Mouse (Mus musculus) cerebellum, adult 11-12 months (tissue): ENCODE measurements around the gene Mocs1.
"Not testable (repeated sequence)": the region's sequence is repeated elsewhere in the genome, so short reads cannot be mapped to it uniquely, and the experiment has no call there.

Experiments used
- DNase-seq: peaks from one replicate; pipeline ENCODE4 v3.0.0; 2022

Gene Mocs1

DNA sequence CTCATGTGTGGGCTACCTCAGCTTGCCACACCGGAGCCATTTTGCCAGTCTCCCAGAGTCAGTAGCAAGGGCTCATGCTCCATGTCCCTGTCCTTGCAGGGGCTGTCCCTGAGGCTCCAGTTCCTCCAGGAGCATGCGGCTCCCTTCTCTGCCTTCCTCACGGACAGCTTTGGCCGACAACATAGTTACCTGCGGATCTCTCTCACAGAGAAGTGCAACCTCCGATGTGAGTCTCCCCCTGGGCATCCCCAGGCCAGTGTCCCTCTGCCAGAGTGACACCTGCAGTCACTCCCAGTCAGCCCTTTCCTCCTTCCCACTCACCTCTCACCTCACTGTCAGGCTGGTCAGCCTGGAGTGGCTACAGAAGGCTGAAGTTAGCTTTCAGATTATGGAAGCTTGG, 4.9 kb downstream of the Mocs1 start:
- DNase-seq: no peak

DNA sequence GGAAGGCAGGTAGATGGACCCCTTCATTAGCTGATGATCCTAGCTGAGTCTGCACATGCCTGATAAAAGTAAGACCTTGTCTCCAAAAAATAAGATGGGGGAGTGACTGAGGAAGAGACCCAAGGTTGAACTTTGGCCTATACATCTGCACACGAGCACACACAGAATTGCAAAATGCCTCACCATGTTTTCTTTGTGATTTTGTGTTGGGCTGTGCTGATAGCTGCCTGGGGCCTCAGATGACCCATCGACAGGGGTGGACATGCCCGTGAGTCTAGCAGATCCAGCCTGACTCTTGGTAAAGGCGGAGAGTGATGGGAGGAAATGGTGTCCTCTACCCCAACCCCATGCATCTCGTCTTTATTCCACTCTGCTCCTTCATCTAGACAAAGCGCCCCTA, 6.1 kb downstream of the Mocs1 start:
- DNase-seq: no peak

DNA sequence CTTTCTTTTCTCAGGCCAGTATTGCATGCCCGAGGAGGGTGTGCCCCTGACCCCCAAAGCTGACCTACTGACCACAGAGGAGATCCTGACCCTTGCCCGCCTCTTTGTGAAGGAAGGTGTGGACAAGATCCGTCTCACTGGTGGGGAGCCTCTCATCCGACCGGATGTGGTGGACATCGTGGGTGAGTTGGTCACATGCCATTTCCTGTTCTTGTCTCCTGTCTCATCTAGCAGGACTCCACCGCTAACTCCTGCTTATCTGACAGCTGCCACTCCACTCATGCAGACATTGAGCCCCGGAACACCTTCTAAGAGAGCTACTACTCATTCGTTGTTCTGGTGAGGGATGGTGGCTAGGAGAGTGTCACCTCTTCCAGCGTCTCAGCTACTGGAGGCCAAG, 6.9 kb downstream of the Mocs1 start:
- DNase-seq: no peak

DNA sequence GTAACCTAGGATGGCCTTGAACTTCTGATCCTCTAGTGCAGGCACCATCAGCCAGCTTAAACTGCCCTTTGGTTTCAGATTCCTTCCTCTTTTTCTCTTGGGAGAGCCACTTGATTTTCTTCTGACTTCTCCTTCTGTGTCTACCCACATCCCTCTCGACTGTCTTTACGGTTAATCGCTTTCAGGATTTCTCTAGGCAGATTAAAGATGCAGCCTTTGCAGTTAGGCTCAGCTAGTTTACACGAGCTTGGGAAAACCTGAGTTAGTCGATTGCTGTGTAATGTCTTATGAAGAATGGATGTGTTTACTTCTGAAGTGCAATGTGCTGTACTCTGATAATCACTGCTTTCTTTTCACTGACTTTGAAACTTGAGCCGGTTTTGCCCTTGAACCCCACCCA, 8.5 kb downstream of the Mocs1 start:
- DNase-seq: no peak

DNA sequence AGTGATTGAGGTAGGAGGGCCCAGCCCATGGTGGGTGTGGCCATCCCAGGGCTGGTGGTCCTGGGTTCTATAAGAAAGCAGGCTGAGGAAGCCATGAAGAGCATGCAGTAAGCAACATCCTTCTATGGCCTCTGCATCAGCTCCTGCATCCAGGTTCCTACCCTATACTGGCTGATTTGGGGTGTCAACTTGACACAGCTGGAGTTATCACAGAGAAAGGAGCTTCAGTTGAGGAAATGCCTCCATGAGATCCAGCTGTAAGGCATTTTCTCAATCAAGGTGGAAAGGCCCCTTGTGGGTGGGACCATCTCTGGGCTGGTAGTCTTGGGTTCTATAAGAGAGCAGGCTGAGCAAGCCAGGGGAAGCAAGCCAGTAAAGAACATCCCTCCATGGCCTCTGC, 9.1 kb downstream of the Mocs1 start:
- not testable (repeated sequence) for DNase-seq

GRCm38 (mm10) chr17:49438822-49439574, 10.8 kb downstream of the Mocs1 start:
- DNase-seq: peak; percentile 2

DNA sequence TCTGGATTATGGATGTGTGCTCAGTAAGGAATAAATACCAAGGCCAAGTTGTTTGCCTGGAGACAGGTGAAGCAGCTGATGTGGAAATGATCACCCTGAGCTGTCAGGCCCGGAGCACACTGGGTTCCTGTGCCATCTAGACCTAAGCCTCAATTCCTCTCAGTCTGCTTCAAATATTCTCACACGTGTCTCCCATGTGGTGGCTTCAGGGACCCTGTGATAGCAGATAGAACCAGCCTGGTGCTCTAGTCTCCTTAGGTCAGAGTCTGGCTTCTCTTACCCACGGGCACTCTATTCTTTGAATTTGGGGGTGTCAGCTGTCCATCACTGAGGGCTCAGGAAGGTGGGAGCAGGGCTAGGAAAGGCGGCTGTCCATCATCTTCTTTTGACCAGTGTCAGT, 11.5 kb downstream of the Mocs1 start:
- DNase-seq: peak; percentile 0

- DNase-seq: peak; percentile 8
Observed at GRCm38 (mm10) chr17:49440331-49441130, 12.4 kb downstream of the Mocs1 start.

DNA sequence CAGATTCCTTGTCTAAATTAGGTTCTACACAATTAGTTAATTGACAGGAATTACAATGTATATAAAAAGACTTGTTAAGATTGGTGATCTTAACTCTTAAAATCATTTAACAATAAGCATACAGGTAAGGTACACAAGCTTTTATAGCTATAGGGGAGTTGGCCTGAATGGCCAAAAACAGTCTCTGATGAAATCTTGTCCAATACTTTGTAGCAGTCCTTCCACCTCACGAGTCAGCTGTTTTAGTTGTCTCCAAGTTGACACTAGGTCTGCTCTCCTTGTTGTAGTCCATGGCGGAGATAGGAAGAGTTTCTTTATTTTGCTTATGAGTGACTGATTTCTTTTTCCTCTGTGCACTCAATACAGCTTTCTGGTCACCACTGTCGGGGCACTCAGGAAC, 14.7 kb downstream of the Mocs1 start:
- DNase-seq: not testable (repeated sequence)

- no peak for DNase-seq
Observed at GRCm38 (mm10) chr17:49448570-49449229, 20.5 kb downstream of the Mocs1 start.

- DNase-seq: no peak
Observed at GRCm38 (mm10) chr17:49449230-49449608, 21.1 kb downstream of the Mocs1 start.

DNA sequence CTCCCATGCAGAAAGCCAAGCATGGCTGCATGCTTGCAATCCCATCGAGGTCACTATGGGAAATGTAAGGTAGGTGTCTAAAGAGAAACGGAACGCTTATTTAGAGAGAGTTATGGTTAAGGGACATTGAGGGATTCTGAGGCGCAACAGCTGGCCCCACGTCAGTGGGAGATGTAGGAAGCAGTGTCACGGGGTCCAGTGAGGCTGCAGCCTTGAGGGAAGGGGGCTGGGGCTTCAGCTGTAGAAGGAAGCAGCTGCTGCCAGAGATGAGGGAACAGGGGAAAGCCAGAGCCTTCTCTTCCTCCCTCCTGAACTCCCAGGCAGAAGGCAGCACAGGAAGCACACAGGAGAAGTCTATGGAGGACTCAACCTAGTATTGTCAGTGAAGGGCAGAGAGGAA, 22.8 kb downstream of the Mocs1 start:
- DNase-seq: no peak

GRCm38 (mm10) chr17:49456334-49456733, 28.2 kb downstream of the Mocs1 start:
- no peak for DNase-seq

DNA sequence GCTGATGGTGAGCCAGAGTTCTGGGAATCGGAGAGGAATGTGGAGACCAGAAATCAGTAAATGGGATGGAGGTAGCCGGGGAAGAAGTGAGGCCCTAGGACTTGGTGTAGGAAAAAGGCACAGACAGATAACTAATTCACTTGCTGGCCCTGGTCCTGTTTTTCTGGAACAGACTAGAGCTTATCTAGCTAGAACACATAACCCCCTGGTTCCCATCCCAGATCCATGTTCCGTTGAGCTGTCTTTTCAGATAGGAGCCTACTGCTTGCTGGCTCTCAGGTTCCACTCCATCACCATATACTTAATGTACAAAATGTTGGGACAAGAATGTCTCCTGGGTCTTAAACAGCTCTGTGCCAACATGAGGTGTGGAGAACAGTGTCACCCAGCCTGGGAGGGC, 29.7 kb downstream of the Mocs1 start:
- no peak for DNase-seq

DNA sequence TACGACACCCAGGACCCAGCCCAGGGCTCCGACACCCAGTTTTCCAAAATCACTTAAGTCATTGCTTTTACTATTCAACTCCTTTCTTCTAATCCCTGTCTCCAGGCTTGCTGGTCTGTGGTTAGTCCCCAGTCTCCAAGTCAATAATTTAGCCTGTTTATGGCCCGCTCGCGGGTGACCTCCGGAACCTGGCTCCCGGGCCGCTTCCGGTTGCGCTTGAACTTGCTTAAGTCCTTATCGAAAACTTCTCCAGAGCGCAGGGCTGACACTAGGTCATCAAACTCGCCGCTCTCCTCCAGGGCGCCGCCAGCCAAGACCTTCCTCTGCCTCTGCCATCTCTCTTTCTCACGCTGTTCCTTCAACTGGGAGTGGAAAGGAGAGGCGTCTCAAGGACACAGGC, 30.2 kb downstream of the Mocs1 start:
- DNase-seq: no peak

DNA sequence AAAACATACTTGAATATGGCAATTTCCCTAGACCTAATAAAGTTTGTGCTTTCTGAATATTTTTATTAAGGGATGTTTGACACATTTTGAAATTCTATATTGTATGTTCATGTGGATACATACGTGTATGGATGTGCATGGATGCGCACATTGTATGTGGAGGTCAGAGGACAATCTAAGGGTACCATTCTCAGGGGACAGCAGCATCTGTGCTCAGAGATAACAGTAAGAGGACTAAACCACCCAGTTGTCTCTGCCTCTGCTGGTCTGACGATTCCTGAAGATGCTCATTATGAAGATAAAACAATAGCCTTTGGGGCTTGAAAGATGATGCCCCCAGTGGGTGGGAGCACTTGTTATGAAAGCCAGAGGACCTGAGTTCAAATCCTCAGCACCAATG, 36.7 kb downstream of the Mocs1 start:
- DNase-seq: no peak

DNA sequence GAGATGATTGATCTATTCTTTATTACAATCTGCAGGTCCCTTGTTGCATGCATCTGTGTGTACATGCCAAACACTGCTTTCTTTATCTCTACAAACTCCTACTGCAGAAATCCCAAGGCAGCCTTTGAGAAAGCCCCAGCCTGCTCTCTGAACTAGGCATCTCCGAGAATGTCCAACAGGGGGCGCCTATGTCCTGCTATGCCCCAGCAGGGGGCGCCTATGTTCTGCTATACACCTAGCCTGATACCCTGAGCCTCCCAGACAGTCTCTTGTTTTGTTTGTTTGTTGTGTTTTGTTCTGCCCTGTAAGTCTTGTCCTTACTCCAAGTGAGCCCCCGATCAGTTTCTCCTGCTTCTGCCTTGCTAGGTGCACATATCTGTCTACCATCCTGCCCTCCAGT, 40.1 kb downstream of the Mocs1 start:
- DNase-seq: peak; percentile 78

- no peak for DNase-seq
Observed at GRCm38 (mm10) chr17:49472626-49473025, 44.5 kb downstream of the Mocs1 start.

DNA sequence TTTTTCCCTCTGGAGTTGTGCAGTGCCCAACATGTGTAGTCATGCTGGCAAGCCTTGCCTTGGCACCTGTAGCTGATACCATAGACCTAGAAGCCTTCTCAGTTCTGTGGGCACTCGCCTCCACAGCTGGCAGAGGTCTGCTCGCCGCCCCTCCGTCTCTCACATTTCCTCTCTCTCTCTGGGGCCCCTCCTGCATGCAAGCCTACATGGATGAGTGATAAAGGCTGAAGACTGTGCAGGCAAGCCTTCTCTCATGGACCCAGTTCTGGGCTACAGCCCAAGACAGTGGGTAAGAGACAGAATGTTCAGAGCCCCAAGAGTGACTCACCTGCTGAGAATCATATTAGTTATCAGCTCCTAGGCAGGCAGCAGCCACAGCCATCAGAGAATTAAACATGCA, 45.9 kb downstream of the Mocs1 start:
- no peak for DNase-seq

DNA sequence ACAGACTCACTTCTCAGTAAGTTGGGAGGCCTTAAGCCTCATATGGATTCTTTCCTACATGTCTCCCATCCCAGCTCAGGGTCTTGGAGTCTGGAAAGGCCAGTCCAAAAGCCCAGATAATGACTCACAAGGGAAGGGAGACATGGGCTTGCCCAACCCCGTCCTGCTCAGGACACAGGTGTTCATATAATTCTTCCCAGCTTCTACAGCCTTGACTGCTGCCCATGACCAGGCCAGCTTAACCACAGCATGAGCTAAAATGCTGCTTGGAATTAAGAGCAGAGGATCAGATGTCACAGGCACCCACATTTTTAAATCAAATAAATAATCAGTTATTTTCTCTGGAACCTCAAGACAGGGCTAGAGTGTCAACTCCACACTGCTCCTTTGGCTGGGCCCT, 47.0 kb downstream of the Mocs1 start:
- DNase-seq: no peak

- DNase-seq: no peak
Observed at GRCm38 (mm10) chr17:49477370-49477769, 49.2 kb downstream of the Mocs1 start.

DNA sequence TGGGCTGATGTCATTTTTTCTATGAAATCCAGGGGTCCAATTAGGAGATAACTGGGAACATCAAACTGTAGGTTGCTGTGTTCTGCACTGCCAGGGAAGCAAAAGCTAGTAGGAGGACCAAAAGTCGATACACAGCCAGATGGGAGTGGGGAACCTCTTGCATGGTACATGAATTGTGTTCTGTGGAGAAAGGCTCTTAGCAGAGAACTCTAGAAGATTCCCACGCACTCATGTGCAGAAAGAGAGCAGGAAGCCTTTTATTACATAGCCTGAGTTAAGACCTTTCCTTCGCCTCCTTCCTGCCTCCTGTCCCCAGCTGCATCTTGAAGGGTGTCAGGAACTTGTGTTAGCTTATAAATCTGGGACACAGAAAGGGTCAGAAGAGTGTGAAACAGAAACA, 53.7 kb downstream of the Mocs1 start:
- no peak for DNase-seq

GRCm38 (mm10) chr17:49484435-49484834, 56.3 kb downstream of the Mocs1 start:
- DNase-seq: no peak

DNA sequence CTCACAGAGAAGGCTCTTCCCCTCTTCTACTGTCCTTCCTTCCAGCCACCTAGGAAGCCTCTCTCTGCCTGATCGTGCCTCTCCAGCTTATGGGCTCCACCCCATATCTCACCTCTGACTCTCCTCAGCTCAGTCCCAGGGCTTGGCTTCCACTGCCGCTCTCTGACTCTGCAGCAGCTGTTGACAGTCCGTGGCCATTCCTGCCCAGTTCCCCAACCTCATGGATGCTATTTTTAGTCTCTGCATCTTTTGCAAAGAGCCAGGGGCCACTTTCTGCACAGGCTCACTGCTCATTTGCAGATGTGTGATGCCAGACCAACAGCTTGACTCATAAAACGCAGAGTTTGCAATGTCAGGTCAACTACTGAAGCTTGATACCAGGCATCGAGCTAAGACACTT, 60.9 kb downstream of the Mocs1 start:
- DNase-seq: no peak
